Mouse (Mus musculus): Measurements from ENCODE around the gene Bglap3. TPM values are rescaled to one million over a fixed set of nuclear protein-coding genes. Genes with fewer than 3 reads are reported as not detected.
"Not testable (repeated sequence)": the region's sequence is repeated elsewhere in the genome, so short reads cannot be mapped to it uniquely, and the experiment has no call there.

The Bglap3 gene
- total RNA-seq (2022), result not detected

DNA sequence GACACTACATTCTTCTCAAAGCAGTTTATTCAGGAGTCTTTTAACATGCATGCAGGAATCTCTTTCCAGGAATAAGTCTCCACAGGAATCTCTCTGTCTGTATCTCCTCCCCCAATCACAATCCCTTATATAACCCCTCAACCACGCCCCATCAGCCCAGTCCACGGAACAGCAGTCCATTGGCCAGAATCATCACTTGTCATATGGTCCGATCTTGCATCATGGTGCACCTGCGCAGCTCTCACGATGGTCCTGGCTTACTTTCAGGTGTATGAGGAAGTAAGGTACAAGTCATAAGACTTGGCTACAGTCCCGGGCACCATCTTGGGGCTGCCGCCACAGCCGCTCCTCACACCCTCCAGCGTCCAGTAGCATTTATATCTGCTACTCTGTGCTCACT is at the start of gene Bglap3:
Bglap3 (minus strand) TSS at position 101 of the 400 bp plus-strand sequence.
- DNase-seq (ENCODE audit: low spot score in 2 of 2), result not testable (repeated sequence)

DNA sequence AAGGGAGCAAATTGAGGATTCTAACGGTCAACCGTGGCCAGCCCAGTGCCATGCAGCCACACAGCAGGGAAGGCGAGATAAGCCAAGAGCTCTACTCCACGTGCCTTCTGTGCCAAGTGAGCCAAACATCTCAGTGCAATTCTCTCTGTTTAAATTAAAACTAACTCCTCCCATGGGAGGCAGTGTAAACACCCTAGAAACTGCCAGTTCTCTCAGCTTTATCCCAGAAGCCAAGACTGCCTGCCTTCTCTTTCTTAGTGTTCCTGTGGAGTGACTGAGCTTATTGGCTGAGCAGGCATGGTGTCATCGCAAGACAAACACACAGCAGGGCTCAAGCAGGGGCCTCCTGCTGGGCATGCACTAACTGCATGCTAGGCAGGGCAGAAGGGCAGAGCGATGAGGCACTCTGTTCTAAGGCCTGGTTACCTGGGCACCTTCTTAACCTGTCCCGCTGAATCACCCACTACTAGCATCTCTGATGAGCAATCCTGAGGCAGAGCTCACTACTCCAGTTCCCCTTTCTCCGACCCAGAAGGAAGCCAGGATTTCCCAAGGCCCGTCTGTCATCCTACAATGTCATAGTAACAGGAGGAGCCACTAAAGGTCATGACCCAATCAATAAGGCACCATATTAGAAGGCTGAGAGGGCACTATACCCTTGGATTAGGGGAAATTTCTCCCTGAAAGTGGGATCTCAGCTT is 49.6 kb upstream of the Bglap3 start:
- DNase-seq (ENCODE audit: low spot score in 2 of 2), result no peak

DNA sequence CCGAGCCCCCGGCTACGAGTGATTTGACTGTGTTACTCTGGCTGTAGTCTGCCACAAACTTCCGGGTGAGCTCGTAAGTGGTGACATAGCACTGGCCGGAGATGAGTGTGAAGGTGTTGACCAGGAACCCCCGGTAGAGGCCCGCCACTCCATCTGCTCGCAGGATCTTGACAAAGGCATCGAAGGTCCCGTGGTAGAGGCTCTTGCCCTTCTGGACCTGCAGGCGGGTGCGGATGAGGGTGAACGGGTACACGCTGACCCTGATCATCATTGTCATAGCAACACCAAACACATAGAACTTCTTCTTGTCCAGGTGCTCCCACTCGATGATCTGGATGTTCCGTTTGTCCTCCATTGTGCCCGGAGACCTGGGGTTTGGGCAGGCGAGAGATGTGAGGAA is 48.2 kb upstream of the Bglap3 start:
- DNase-seq (ENCODE audit: low spot score in 2 of 2), result no peak

GRCm38 (mm10) chr3:88418016-88418415 is 45.5 kb upstream of the Bglap3 start:
- DNase-seq (ENCODE audit: low spot score in 2 of 2), result no peak

DNA sequence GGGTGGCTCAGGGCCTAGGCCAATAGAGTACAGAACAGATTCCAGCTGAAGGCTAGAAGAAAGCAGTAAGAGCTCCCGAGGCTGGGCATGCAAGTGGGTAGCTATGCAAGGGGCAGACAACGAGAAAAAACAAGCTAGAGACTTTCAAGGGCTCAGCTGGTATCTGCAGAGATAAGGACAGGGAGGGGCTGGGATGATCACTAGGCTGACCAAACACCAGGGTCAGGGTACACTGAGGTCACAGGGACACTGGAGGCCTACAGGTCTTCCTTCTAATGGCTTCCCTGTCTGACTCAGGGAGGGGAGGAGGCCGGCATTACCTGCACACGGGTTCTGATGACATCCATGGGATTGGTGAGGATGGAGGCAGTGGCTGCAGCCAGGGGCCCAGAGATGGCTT is 43.1 kb upstream of the Bglap3 start:
- no peak for DNase-seq (ENCODE audit: low spot score in 2 of 2)

- no peak for DNase-seq (ENCODE audit: low spot score in 2 of 2)
These were observed 40.1 kb upstream of the Bglap3 start for GRCm38 (mm10) chr3:88412636-88413035.

GRCm38 (mm10) chr3:88411681-88412080 is 39.1 kb upstream of the Bglap3 start:
- DNase-seq (ENCODE audit: low spot score in 2 of 2), result no peak

GRCm38 (mm10) chr3:88410645-88411031 is 38.1 kb upstream of the Bglap3 start:
- DNase-seq (ENCODE audit: low spot score in 2 of 2), result no peak

DNA sequence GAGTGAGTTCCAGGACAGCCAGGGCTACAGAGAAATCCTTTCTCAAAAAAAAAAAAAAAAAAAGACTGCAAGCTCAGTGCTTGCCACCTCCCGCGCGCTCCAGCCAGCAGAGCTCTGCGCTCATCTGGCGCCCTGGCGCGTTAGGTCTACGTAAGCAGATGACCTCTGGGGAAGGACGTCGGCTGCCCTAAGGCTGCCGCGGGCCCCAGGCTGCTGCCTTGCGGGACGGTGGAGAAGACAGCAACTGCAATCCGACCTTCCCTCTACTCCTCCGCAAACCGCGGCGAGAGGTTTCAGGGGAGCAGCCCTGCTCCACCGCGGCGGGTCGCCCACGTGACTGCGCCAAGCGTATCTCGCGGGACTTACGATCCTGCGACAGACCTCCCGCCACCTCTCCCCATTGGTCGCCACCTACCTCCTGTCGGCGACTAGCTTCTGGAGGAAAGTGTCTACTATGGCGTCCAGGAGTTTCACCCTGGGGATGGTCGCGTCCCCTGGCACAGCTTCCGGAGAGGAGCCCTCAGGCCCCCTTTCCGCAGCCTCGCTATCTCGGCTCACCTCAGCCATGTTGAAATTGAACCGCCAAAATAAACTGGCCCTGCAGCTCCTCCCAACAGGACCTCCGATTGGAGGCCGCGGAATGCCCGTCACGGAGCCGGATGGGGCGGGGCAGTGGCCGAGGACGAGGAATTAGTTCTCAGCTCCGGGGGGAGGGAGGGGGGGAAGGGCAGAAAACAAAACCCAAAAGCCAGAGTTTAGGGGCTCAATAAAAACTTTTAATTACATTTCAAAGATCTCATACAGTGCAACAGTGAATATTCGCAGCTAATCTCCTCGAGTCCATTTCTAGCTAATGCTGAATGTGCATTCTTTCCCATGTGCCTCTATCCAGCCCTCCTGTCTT is 37.5 kb upstream of the Bglap3 start, which contains the start of gene Pmf1:
Pmf1 (minus strand) TSS at position 591 of the 904 bp plus-strand sequence.
- peak; percentile 85 to 87 for DNase-seq (ENCODE audit: low spot score in 2 of 2)

DNA sequence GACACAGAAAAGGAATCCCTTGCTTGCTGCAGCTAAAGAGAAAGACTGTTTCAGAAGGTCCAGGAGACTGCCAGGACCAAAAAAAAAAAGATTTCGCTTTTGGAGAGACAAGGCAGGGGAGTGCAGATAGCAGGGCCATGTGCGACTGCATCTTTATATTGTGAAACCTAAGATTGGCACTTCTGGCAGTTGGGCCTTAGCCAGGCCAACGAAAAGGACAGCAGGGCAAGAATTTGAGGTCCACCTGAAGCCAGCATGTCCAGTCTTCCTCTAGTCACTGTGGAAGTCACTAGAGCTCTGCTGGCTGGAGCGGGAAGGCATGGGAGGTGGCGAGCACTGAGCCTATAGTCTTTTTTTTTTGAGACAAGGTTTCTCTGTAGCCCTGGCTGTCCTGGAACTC is 36.4 kb upstream of the Bglap3 start:
- DNase-seq (ENCODE audit: low spot score in 2 of 2), result no peak

DNA sequence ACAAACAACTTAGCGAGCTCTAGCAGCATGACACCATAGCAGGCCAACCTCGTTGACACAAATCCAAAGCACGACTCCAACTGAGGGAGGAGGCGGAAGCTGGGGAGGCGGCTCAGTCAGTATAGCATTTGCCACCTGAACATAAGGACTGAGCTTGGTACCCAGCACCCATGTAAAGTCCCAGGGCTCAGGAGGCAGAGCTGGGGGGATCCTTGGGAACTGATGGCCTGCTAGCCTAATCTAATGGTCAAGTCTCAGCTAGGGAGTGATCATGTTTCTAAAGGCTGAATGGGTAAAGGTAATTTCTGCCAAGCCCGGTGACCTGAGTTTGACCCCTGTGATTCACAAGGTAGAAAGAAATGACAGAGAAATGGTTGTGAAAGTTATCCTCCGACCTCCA is 35.0 kb upstream of the Bglap3 start:
- DNase-seq (ENCODE audit: low spot score in 2 of 2), result no peak

GRCm38 (mm10) chr3:88407090-88407489 is 34.5 kb upstream of the Bglap3 start:
- DNase-seq (ENCODE audit: low spot score in 2 of 2), result peak; percentile 38 to 49

DNA sequence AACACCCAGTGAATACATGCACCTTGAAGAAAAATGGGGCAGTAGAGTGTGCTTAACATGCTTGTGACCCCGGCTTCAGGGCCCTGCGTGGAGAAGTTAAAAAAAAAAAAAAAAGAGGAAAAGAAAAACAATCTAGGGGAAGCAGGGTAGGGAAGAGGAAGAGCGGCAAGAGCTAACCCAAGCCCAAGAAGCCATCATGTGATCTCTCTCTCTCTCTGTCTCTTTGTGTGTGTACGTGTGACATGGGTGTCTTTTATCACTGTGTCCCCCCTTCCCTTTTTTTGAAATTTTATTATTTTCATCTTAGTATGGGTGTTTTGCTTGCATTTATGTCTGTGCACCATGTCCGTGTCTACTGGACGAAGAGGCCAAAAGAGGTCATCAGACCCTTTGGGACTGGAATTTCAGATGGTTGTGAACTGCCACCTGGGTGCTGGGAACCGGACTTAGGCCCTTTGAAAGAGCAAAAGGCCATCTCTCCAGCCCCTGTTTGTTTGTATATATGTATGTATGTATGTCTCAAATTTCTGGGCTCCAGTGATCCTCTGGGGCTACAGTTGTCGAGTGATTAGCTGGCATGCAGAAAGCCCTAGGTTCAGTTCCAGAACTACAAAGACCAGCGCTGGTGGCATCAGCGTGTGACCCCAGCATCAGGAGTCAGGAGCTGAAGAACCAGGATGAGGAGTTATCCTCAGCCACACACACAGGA is 31.1 kb upstream of the Bglap3 start:
- DNase-seq (ENCODE audit: low spot score in 2 of 2), result no peak

- DNase-seq (ENCODE audit: low spot score in 2 of 2), result no peak
These were observed 26.1 kb upstream of the Bglap3 start for GRCm38 (mm10) chr3:88398666-88399065.

GRCm38 (mm10) chr3:88395742-88396141 is 23.2 kb upstream of the Bglap3 start:
- no peak for DNase-seq (ENCODE audit: low spot score in 2 of 2)

GRCm38 (mm10) chr3:88395288-88395687 is 22.7 kb upstream of the Bglap3 start:
- no peak for DNase-seq (ENCODE audit: low spot score in 2 of 2)

DNA sequence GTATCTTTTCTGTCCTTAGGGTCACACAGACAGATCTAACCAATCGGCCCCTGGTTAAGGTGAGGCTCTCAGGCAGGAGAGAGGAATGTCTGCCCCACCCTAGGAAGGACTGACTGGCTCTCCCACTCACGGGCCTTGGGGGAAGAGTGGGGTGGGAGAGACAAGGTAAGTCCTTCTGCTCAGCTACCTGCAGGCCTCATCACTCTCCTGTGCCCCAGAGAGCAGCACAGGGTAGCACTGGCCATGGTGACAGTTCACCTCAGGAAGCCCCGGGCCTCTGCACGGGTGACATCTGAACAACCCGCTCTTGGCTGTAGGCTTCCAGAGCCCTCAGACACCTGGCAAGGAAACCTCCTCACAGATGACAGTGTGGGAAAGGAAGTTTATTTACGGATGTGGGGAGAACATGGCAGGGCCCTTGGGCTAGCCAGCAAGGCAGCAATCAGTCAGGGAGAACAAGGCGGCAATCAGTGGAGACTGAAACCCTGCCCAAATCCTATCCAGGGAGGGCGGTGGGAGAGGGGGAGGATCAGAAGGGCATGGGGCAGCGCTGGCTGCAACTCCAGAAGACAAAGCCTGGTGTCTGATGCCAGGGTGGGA is 21.3 kb upstream of the Bglap3 start:
- no peak for DNase-seq (ENCODE audit: low spot score in 2 of 2)

GRCm38 (mm10) chr3:88384364-88384763 is 11.8 kb upstream of the Bglap3 start, which contains the start of gene Bglap:
Gene Bglap, minus strand, starts transcription at chr3:88384464.
- no peak for DNase-seq (ENCODE audit: low spot score in 2 of 2)

GRCm38 (mm10) chr3:88382383-88382782 is 9.8 kb upstream of the Bglap3 start:
- DNase-seq (ENCODE audit: low spot score in 2 of 2), result not testable (repeated sequence)

DNA sequence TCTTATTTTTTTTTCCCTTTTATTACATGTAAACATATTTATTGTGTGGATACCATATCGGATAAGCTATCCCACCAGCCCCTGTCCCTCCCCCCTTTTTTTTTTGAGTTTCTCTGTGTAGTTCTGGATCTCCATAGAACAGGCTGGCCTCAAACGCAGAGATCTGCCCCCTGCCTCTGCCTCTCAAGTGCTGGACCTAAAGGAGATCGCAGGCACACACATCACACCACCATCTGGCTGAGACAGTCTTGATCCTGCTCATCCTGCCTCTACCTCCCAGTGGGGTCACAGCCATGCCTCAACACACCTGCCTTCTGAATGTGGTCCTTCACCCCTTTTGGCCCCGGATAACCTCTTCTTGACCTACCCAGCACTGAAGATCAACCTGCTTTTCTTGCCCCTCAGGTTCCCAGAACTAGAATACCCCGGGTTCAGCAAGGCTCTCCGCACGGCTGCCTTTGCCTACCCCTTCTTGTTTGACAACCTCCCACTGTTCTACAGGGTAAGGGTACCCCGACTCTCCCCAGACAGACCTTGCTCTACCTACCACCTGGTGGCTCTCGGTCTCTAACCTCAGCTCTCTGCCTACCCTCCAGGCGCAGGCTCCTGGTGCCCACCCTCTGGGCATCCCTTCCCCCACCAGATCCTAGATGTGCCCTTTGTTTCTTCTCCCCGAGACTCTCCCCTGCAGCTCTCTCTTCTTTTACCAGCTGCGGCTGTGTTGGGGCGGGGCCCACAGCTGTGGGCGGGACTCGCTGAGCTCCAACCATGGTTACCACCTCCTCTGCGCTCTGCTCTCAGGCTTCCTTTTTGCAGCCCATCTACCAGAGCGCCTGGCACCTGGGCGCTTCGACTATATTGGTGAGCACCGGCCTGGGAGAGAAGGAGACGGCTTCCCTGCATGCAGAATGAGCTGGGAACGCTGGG is 9.1 kb upstream of the Bglap3 start:
- not testable (repeated sequence) for DNase-seq (ENCODE audit: low spot score in 2 of 2)
